Mouse (Mus musculus): Measurements from ENCODE around the gene Tmem39a.

Gene Tmem39a

DNA sequence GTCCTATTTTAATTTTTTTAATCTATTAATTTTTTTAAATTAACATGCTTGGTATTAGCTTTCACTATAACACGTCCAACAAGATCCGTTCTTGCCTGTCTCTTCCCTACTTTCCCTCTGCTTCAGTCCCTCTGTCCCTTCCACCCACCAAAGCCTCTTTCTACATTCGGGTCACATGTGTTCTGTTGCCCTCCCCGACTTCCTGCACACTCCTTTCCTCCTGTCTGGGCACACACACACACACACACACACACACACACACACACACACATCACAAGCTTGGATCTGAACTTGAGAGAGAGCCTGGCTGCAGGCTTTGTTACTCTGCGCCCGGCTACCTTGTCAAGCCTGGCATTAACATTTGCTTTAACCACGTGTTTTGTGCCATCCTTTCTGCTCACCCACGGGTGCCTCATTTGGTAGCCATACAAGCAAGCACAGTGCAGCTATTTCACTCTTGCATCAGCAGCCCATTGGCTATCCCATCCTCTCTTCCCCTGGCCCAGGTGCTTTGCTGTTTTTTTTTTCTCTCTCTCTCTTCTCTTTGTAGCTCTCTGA is 77.4 kb downstream of the Tmem39a start:
- peak; percentile 37 to 40 for DNase-seq (ENCODE audit: low spot score in 2 of 2)

DNA sequence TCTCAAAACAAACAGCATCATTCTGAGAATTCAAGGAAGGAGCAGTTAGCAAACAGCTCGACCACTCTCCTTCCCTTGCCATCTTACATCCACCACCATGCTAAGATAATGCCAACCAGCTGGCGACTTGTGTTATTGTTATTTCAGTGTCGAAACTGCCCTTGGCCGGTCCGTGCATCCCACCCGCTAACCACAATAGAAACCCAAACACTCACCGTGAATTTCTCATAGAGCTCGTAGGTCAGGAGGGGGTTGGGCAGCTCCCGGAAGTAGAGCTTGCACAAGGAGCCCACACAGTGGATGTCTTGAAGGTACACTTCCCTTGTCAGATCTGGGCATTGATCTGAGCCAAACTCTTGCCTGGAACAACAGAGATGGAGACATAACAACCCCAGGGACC is 78.2 kb downstream of the Tmem39a start:
- DNase-seq (ENCODE audit: low spot score in 2 of 2) = peak; percentile 35 to 42

DNA sequence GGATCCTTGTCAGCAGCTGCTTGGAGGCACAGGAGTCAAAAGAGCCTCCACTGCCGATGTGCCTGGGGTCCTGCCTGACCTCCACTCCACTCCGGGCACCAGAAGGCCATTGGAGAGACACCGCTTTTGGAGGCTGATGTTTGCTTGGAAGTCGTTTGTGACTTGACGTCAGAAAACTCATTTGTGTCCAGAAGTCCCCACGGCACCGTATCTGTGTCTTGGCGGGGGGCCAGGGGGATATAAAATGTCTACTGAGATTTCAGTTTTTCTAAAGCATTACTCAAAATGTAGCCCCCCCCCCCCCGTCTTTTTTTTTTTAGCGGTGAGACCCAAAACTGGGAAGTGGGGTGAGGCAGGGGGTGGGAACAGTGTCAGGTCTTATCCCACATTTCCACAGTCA is 78.6 kb downstream of the Tmem39a start:
- no peak for DNase-seq (ENCODE audit: low spot score in 2 of 2)
